Mouse (Mus musculus) limb, embryonic 12.5 days (tissue): ENCODE data around the gene Lyg2. TPM values are rescaled to one million over a fixed set of nuclear protein-coding genes. Genes with fewer than 3 reads are reported as not detected.

Experiments used
- ATAC-seq: fragments of 200-750 bp; cut with Nextera tagmentation; 2 replicates; pipeline ENCODE4 v1.8.0; 2017; ENCODE audit warnings: low read depth, moderate TSS enrichment; ENCODE audit not compliant: insufficient number of reproducible peaks, insufficient read depth, low FRiP score, low TSS enrichment
- H3K27ac ChIP-seq: fragments of 300-500 bp; sonication (generic); 2 replicates; pipeline ENCODE4 v1.5.1; 2016; ENCODE audit warnings: mild to moderate bottlenecking, moderate library complexity
- H3K27me3 ChIP-seq: fragments of 300-500 bp; sonication (generic); 2 replicates; pipeline ENCODE4 v1.6.1; 2016; ENCODE audit warnings: mild to moderate bottlenecking, moderate library complexity
- H3K36me3 ChIP-seq: fragments of 300-500 bp; sonication (generic); 2 replicates; pipeline ENCODE4 v1.6.1; 2016; ENCODE audit warnings: mild to moderate bottlenecking, moderate library complexity
- H3K4me1 ChIP-seq: fragments of 300-500 bp; sonication (generic); replicated peaks from 2 replicates; pipeline ENCODE4 v1.6.1; 2016
- H3K4me2 ChIP-seq: fragments of 300-500 bp; sonication (generic); 2 replicates; pipeline ENCODE4 v1.6.1; 2016; ENCODE audit warnings: mild to moderate bottlenecking, moderate library complexity
- H3K4me3 ChIP-seq: fragments of 300-500 bp; sonication (generic); replicated peaks from 2 replicates; pipeline ENCODE4 v1.5.1; 2016; ENCODE audit warnings: mild to moderate bottlenecking
- H3K9ac ChIP-seq: fragments of 300-500 bp; sonication (generic); replicated peaks from 2 replicates; pipeline ENCODE4 v1.6.1; 2016; ENCODE audit warnings: mild to moderate bottlenecking, moderate library complexity
- H3K9me3 ChIP-seq: fragments of 300-500 bp; sonication (generic); 2 replicates; pipeline ENCODE4 v1.6.1; 2016; ENCODE audit warnings: mild to moderate bottlenecking, moderate library complexity
- WGBS: fragments of 180-500 bp; shearing (Covaris S2); methylation state at CpG from one replicate; pipeline ENCODE4 v1.1.7; 2016; 5-methylcytosine and 5-hydroxymethylcytosine counted together
- polyA plus RNA-seq: library from polyadenylated mRNA; unstranded; fragments of >200 nt; fragmentation: Nextera tagmentation; extraction: Ambion mirVana; gene quantifications from 2 replicates; pipeline ENCODE4 v1.2.1, GENCODE M21; 2016

Gene Lyg2
- polyA plus RNA-seq, 1 experiment from 2014 or later: not detected

DNA sequence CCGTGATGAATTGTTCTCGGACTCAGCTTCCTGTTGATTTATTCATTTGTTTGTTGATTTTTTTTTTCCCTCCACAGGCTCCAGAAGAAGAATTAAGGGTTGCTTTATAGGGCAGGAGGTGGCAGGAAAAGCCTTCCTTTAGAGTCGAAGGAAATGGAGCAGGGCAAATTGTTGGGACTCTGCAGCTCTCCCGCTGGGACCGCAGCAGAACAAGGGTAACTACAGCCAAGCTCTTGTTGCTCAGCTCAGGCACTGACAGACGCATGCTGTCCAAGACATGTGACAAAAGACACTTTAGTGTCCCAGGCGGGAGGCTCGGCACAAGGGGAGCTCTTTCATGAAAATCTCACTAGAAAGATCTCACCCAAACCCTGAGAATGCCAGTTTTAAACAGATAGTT is 6.2 kb upstream of the Lyg2 start:
- ATAC-seq: no peak
- Histone ChIP-seq H3K4me3 (no peak overlapping the region), H3K9ac (no peak overlapping the region), H3K4me2 (no peak overlapping the region), H3K4me1 (no peaks in the 10 kb centered on the region), H3K9me3 (no peaks in the 10 kb centered on the region), H3K36me3 (no peaks in the 10 kb centered on the region), H3K27me3 (no peaks in the 10 kb centered on the region), H3K27ac (no peak overlapping the region)
- 52% methylated on average over 8 of the region's 8 CpGs for WGBS

DNA sequence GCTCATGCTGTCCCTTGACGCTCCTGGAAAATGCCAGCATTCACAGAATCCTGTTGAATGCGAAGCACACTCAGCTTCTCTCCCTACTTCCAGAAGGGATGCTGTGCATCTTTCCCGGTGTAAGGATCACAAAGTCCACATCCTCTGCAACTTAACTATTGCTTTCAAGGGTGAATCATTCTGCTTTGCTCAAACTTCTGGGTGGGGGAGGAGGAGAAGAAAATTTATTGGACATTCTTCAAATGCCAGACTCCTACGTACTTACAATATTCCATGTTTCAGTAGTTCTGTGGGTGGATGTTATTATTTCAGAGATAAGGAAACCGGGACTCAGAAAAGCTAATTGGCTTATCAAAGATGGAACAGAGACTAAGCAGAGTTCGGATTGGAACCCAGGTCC is 1.8 kb upstream of the Lyg2 start:
- Histone ChIP-seq H3K4me1 (no peaks in the 10 kb centered on the region), H3K36me3 (no peaks in the 10 kb centered on the region), H3K4me3 (no peak overlapping the region), H3K27ac (no peak overlapping the region), H3K4me2 (no peak overlapping the region), H3K27me3 (0 out of 2 replicates have a peak, but pooled peaks cover 3% of the 10 kb centered on the region), H3K9me3 (no peaks in the 10 kb centered on the region), H3K9ac (no peak overlapping the region)
- 74% methylated on average over 6 of the region's 6 CpGs for WGBS
- no peak for ATAC-seq

DNA sequence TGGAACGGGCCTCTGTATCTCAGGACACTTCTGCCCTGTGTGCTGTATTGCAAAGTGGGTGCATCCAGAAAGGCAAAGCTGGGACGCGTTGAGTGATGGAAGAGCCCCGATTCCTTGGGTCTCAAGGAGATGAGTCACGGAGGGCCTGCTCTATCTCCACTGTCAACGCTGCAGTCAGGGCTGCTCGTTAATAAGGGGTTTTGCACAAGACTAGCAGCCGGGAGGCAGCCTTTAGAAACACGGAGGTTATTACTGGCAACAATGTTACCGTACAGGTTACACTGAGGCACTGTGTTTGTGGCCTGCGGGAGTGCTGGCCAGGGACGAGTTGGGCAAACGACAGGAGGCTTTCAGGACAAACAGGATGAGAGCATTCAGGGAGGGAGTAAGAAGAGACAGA is 1.4 kb upstream of the Lyg2 start:
- H3K9me3 ChIP-seq: no peaks in the 10 kb centered on the region
- no peaks in the 10 kb centered on the region for H3K36me3 ChIP-seq
- ATAC-seq: no peak
- H3K9ac ChIP-seq: no peak overlapping the region
- 0 out of 2 replicates have a peak, but pooled peaks cover 3% of the 10 kb centered on the region for H3K27me3 ChIP-seq
- 58% methylated on average over 13 of the region's 13 CpGs for WGBS
- no peak overlapping the region for H3K4me3 ChIP-seq
- no peak overlapping the region for H3K4me2 ChIP-seq
- H3K4me1 ChIP-seq: no peaks in the 10 kb centered on the region
- no peak overlapping the region for H3K27ac ChIP-seq

DNA sequence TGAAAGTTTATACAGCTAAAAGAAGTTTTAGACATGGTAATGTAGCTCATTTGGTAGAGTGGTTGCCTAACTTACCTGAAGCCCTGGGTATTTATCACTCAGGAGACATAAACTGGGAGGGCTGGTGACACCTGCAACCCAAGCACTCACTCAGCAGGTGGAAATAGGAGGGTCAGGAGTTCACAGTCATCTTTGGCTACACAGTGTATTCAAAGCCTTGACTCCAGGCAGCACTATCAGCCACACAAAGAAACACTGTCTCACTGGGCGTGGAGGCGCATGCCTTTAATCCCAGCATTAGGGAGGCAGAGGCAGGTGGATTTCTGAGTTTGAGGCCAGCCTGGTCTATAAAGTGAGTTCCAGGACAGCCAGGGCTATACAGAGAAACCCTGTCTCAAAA is 3.5 kb downstream of the Lyg2 start:
- Histone ChIP-seq H3K27me3 (0 out of 2 replicates have a peak, but pooled peaks cover 3% of the 10 kb centered on the region), H3K36me3 (no peaks in the 10 kb centered on the region), H3K4me1 (no peaks in the 10 kb centered on the region), H3K4me3 (no peak overlapping the region), H3K9me3 (no peaks in the 10 kb centered on the region), H3K4me2 (no peak overlapping the region), H3K9ac (no peak overlapping the region), H3K27ac (no peak overlapping the region)
- no peak for ATAC-seq
- WGBS: 84% methylated on average over 2 of the region's 2 CpGs

GRCm38 (mm10) chr1:37903178-37903577 is 13.1 kb downstream of the Lyg2 start:
- H3K27ac ChIP-seq: no peak overlapping the region
- no peaks in the 10 kb centered on the region for H3K9me3 ChIP-seq
- no peaks in the 10 kb centered on the region for H3K27me3 ChIP-seq
- H3K4me1 ChIP-seq: no peaks in the 10 kb centered on the region
- no peak overlapping the region for H3K9ac ChIP-seq
- no peak overlapping the region for H3K4me2 ChIP-seq
- no peak overlapping the region for H3K4me3 ChIP-seq
- peaks cover 23% of the 10 kb centered on the region for H3K36me3 ChIP-seq
- 39% methylated on average over 6 of the region's 6 CpGs for WGBS
- 0 out of 2 replicates have a peak, but pooled peaks have one; percentile 20 for ATAC-seq

DNA sequence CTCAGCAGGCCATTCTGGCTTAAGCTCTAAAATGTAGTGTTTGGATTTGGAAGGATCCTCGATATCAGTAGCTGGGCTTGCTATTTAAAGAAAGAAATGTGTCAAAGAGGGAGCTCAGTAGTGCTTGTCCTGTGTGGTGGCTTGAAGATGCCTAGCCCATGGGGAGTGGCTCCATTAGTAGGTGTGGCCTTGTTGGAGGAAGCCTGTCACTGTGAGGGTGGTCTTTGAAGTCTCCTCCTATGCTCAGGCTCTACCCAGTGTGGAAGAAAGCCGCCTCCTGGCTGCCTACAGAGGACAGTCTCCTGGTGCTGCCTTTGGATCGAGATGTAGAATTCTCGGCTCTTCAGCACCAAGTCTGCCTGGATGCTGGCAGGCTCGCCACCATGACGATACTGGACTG is 16.0 kb downstream of the Lyg2 start:
- Histone ChIP-seq H3K9me3 (no peaks in the 10 kb centered on the region), H3K27me3 (no peaks in the 10 kb centered on the region), H3K4me1 (no peaks in the 10 kb centered on the region), H3K4me2 (no peak overlapping the region), H3K27ac (no peak overlapping the region), H3K9ac (no peak overlapping the region), H3K4me3 (no peak overlapping the region), H3K36me3 (peaks cover 51% of the 10 kb centered on the region)
- ATAC-seq: no peak
- WGBS: 47% methylated on average over 6 of the region's 6 CpGs

DNA sequence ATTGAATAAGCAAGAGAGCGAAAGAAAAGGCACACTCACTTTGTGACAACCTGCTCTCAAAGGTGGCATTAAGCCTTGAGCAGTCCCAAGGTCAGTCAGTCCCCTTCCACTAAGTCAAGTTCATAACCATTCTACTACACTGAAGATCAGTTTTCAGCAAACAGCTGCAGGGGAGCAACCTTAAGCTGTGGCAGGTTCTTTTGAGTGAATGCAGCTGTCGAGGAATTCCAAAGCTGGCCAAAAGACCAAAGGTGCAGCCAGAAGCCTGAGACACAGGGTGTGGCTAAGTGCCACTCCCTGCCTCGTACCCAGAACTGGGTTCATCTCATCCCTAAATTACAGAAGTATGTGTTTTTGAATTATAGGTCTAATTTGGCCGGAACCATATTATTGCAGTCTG is 16.5 kb downstream of the Lyg2 start:
- Histone ChIP-seq H3K4me3 (no peak overlapping the region), H3K9ac (no peak overlapping the region), H3K27ac (no peak overlapping the region), H3K36me3 (peaks cover 56% of the 10 kb centered on the region), H3K4me2 (no peak overlapping the region), H3K4me1 (no peaks in the 10 kb centered on the region), H3K27me3 (no peaks in the 10 kb centered on the region), H3K9me3 (no peaks in the 10 kb centered on the region)
- no peak for ATAC-seq
- 75% methylated on average over 4 of the region's 4 CpGs for WGBS

DNA sequence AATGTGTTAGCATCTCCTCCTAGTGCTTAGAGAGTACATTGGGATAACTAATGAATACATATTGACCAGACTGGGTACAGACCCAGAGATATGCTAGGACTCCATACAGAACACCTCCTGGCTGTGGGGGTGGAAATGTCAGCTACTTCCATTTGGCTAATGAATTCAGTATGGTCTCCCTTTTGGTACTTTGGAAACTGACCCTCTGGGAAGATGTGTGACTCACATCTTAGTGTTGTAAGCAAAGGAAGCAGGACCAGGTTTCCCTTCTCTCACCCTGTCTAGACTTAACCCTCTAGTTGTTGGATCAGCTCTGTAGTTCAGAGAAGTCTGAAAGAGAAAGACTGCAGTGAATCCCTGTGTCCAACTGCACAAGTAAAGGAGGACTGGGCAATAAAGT is 21.7 kb downstream of the Lyg2 start:
- H3K4me2 ChIP-seq: no peak overlapping the region
- no peak overlapping the region for H3K4me3 ChIP-seq
- H3K9ac ChIP-seq: no peak overlapping the region
- H3K9me3 ChIP-seq: no peaks in the 10 kb centered on the region
- H3K27ac ChIP-seq: no peak overlapping the region
- no peaks in the 10 kb centered on the region for H3K27me3 ChIP-seq
- ATAC-seq: no peak
- peaks cover 57% of the 10 kb centered on the region for H3K36me3 ChIP-seq
- H3K4me1 ChIP-seq: peaks cover 11% of the 10 kb centered on the region

DNA sequence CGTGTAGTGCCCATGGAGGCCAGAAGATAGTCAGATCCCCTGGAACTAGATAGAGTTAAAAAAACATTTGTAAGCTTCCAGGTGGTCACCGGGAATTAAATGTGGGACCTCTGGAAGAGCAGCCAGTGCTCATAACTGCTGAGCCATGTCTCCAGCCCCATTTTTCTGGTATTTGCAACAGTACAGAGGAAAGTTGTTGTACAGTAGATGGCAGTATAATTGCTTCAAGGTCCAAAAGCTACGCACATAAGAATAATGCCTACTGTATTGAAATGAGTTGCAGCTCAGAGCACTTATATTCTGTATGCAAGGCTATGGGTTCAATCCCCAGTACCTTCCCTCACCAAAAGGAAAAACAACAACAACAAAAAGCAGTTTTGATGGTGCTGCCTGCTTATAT is 24.9 kb downstream of the Lyg2 start:
- Histone ChIP-seq H3K27ac (no peak overlapping the region), H3K4me2 (peak overlapping the region; percentile 87), H3K9me3 (no peaks in the 10 kb centered on the region), H3K36me3 (peaks cover 27% of the 10 kb centered on the region), H3K9ac (no peak overlapping the region), H3K4me3 (peak overlapping the region; percentile 72), H3K4me1 (peaks cover 18% of the 10 kb centered on the region), H3K27me3 (no peaks in the 10 kb centered on the region)
- 77% methylated on average over 3 of the region's 3 CpGs for WGBS
- no peak for ATAC-seq

- WGBS: under 1% methylated on average over 41 of the region's 41 CpGs
- H3K27ac ChIP-seq: peak within 1 kb of the TSS; percentile 73
Measured at GRCm38 (mm10) chr1:37890025-37890652, 26.2 kb downstream of the Lyg2 start, which contains the start of the genes Mitd1 and Mrpl30. Gene Mitd1 (minus strand): TSS chr1:37890411. Gene Mrpl30 (plus strand): TSS chr1:37890477.

GRCm38 (mm10) chr1:37889206-37889605 is 27.1 kb downstream of the Lyg2 start:
- H3K4me2 ChIP-seq: peak overlapping the region; percentile 87
- ATAC-seq: no peak
- WGBS: 82% methylated on average over 7 of the region's 7 CpGs
- H3K9me3 ChIP-seq: no peaks in the 10 kb centered on the region
- no peak overlapping the region for H3K27ac ChIP-seq
- H3K36me3 ChIP-seq: peaks cover 14% of the 10 kb centered on the region
- H3K27me3 ChIP-seq: no peaks in the 10 kb centered on the region
- H3K9ac ChIP-seq: peak overlapping the region; percentile 71
- H3K4me3 ChIP-seq: peak overlapping the region; percentile 72
- H3K4me1 ChIP-seq: peaks cover 18% of the 10 kb centered on the region

More at GRCm38 (mm10) chr1:37890025-37890652, 26.2 kb downstream of the Lyg2 start, which contains the start of the genes Mitd1 and Mrpl30:
- peak within 1 kb of the TSS; percentile 71 for H3K9ac ChIP-seq
- peak within 1 kb of the TSS; percentile 72 for H3K4me3 ChIP-seq
- peaks cover 18% of the 10 kb centered on the region for H3K4me1 ChIP-seq
- ATAC-seq: peak; percentile 86
- no peaks in the 10 kb centered on the region for H3K9me3 ChIP-seq
- H3K27me3 ChIP-seq: no peaks in the 10 kb centered on the region
- H3K36me3 ChIP-seq: peaks cover 15% of the 10 kb centered on the region
- H3K4me2 ChIP-seq: peak within 1 kb of the TSS; percentile 87

- WGBS: 80% methylated on average over 4 of the region's 4 CpGs
- H3K27ac ChIP-seq: no peak overlapping the region
Measured at GRCm38 (mm10) chr1:37884451-37884850, 31.8 kb downstream of the Lyg2 start.

More at GRCm38 (mm10) chr1:37884451-37884850, 31.8 kb downstream of the Lyg2 start:
- no peak overlapping the region for H3K4me2 ChIP-seq
- no peaks in the 10 kb centered on the region for H3K27me3 ChIP-seq
- H3K4me3 ChIP-seq: no peak overlapping the region
- peaks cover 43% of the 10 kb centered on the region for H3K36me3 ChIP-seq
- ATAC-seq: no peak
- no peaks in the 10 kb centered on the region for H3K9me3 ChIP-seq
- H3K4me1 ChIP-seq: peaks cover 5% of the 10 kb centered on the region
- H3K9ac ChIP-seq: no peak overlapping the region
